Mouse (Mus musculus) forebrain, embryonic 14.5 days (tissue): Measurements from ENCODE around the gene Siva1. TPM values are rescaled to one million over a fixed set of nuclear protein-coding genes. Genes with fewer than 3 reads are reported as not detected.

Experiments
- ATAC-seq: fragments of 200-750 bp; cut with Nextera tagmentation; 2 replicates; pipeline ENCODE4 v1.8.0; 2017; ENCODE audit warnings: mild to moderate bottlenecking, moderate library complexity
- DNase-seq: peaks from one replicate; pipeline ENCODE4 v3.0.0-alpha.2; 2015; ENCODE audit warnings: low spot score
- H3K27ac ChIP-seq: fragments of 300-500 bp; sonication (generic); 2 replicates; pipeline ENCODE4 v1.5.1; 2014; ENCODE audit warnings: low read depth, mild to moderate bottlenecking, control low read depth, low read length, moderate library complexity
- H3K27me3 ChIP-seq: fragments of 300-500 bp; sonication (generic); replicated peaks from 2 replicates; pipeline ENCODE4 v1.6.1; 2014; ENCODE audit warnings: low read length, control low read depth, mixed read lengths; ENCODE audit not compliant: control insufficient read depth, insufficient read depth
- H3K36me3 ChIP-seq: fragments of 300-500 bp; sonication (generic); 2 replicates; pipeline ENCODE4 v1.6.1; 2014; ENCODE audit warnings: low read length, control low read depth; ENCODE audit not compliant: control insufficient read depth, insufficient read depth
- H3K4me1 ChIP-seq: fragments of 300-500 bp; sonication (generic); 2 replicates; pipeline ENCODE4 v1.6.1; 2014; ENCODE audit warnings: antibody characterized with exemption, low read length, control low read depth; ENCODE audit not compliant: control insufficient read depth, insufficient read depth
- H3K4me2 ChIP-seq: fragments of 300-500 bp; sonication (generic); 2 replicates; pipeline ENCODE4 v1.6.1; 2014; ENCODE audit warnings: mild to moderate bottlenecking, control low read depth, low read length
- H3K4me3 ChIP-seq: fragments of 300-500 bp; sonication (generic); 2 replicates; pipeline ENCODE4 v1.5.1; 2014; ENCODE audit warnings: low read depth, low read length, control low read depth
- H3K9ac ChIP-seq: fragments of 300-500 bp; sonication (generic); 2 replicates; pipeline ENCODE4 v1.6.1; 2014; ENCODE audit warnings: mild to moderate bottlenecking, low read length, control low read depth, moderate library complexity
- H3K9me3 ChIP-seq: fragments of 300-500 bp; sonication (generic); replicated peaks from 2 replicates; pipeline ENCODE4 v1.6.1; 2016; ENCODE audit warnings: low read length, control low read depth, mixed read lengths; ENCODE audit not compliant: control insufficient read depth
- WGBS: fragments of 180-500 bp; shearing (Covaris S2); extraction: QIAGEN DNeasy Blood & Tissue Kit; methylation state at CpG from one replicate; pipeline ENCODE4 v1.1.7; 2014; 5-methylcytosine and 5-hydroxymethylcytosine counted together
- polyA plus RNA-seq: library from polyadenylated mRNA; unstranded; fragments of >200 nt; fragmentation: Nextera tagmentation; extraction: Ambion mirVana; gene quantifications from 2 replicates; pipeline ENCODE4 v1.2.1, GENCODE M21; 2014

Gene Siva1
- polyA plus RNA-seq, 1 experiment from 2014 or later: 155 TPM

DNA sequence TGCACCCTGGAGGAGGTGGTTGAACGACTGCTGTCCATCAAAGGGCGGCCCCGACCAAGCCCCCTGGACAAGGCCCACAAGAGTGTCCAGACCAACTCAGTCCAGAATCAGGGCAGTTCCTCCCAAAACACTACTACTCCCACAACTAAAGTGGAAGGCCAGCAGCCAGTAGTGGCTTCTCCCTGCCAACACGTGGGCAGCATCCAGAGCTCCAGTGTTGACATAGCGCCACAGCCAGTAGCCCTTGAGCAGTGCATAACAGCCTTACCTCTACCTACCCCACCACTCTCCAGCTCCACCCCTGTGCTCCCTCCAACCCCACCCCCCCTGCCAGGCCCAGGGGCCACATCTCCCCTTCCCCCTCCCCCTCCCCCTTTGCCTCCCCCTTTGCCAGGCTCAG lies 40.5 kb upstream of the Siva1 start:
- DNase-seq (no peak), ATAC-seq (no peak)
- no peak overlapping the region for H3K9ac ChIP-seq
- 83% methylated on average over 5 of the region's 5 CpGs for WGBS
- no peaks in the 10 kb centered on the region for H3K4me1 ChIP-seq
- H3K36me3 ChIP-seq: no peaks in the 10 kb centered on the region
- no peaks in the 10 kb centered on the region for H3K9me3 ChIP-seq
- no peak overlapping the region for H3K27ac ChIP-seq
- no peaks in the 10 kb centered on the region for H3K27me3 ChIP-seq
- no peak overlapping the region for H3K4me3 ChIP-seq
- no peak overlapping the region for H3K4me2 ChIP-seq

GRCm38 (mm10) chr12:112604709-112605649 lies 39.5 kb upstream of the Siva1 start:
- H3K27ac ChIP-seq: peak overlapping the region; percentile 21; the same call in 1 of the 2 replicates
- no peak overlapping the region for H3K4me3 ChIP-seq
- H3K36me3 ChIP-seq: no peaks in the 10 kb centered on the region
- H3K27me3 ChIP-seq: no peaks in the 10 kb centered on the region
- peak; percentile 56 for DNase-seq
- peak; percentile 61 for ATAC-seq
- no peaks in the 10 kb centered on the region for H3K4me1 ChIP-seq
- no peak overlapping the region for H3K4me2 ChIP-seq
- no peaks in the 10 kb centered on the region for H3K9me3 ChIP-seq
- 63% methylated on average over 20 of the region's 20 CpGs for WGBS
- H3K9ac ChIP-seq: no peak overlapping the region

- peak; percentile 85 for ATAC-seq
Observed at GRCm38 (mm10) chr12:112605766-112606165, 38.7 kb upstream of the Siva1 start.

DNA sequence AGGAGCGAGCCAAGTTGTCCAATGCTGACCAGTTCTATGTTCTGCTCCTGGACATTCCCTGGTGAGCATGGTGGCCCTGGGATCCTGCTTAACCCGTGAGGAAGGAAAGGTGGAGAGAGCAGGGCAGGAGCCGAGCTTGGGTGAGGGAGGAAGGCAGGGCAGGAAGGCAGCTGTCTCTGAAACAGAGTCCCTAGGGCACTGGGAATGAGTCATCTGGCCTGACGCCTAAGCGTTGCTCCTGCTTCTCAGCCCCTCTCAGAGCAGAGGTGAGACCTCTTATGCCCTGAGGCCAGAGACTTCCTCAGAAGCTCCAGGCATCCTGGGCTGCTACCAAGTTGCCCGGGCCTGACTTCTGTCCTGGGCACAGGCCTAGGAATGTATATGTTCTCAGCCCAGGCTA lies 37.5 kb upstream of the Siva1 start:
- no peak overlapping the region for H3K4me3 ChIP-seq
- H3K9ac ChIP-seq: no peak overlapping the region
- no peaks in the 10 kb centered on the region for H3K9me3 ChIP-seq
- H3K27ac ChIP-seq: no peak overlapping the region
- no peaks in the 10 kb centered on the region for H3K4me1 ChIP-seq
- 85% methylated on average over 6 of the region's 6 CpGs for WGBS
- no peaks in the 10 kb centered on the region for H3K27me3 ChIP-seq
- ATAC-seq (no peak), DNase-seq (no peak)
- no peak overlapping the region for H3K4me2 ChIP-seq
- no peaks in the 10 kb centered on the region for H3K36me3 ChIP-seq

More at GRCm38 (mm10) chr12:112605766-112606165, 38.7 kb upstream of the Siva1 start:
- H3K4me1 ChIP-seq: no peaks in the 10 kb centered on the region
- no peak overlapping the region for H3K4me2 ChIP-seq
- DNase-seq: peak; percentile 62
- WGBS: 43% methylated on average over 6 of the region's 6 CpGs
- no peaks in the 10 kb centered on the region for H3K9me3 ChIP-seq
- no peaks in the 10 kb centered on the region for H3K36me3 ChIP-seq
- no peak overlapping the region for H3K27ac ChIP-seq
- no peak overlapping the region for H3K9ac ChIP-seq
- no peak overlapping the region for H3K4me3 ChIP-seq
- no peaks in the 10 kb centered on the region for H3K27me3 ChIP-seq

DNA sequence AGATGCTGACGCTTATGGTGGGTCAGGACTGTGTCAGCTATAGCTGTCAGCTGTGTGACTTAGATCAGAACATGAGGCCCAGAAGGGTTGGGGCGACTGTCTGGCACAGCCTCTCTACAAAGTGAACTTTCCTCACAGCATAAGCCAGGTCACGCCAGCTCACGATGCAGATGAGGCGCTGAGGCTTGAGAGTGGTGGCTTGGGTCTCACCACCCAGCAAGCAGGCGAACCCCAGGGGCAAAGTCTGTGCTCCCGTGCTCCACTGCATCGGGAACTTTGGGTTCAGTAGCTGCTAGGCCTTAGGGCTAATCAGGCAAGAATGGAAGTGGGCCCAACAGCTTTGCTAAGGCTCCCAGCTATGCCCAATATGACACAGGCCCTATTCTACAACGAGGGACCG lies 35.4 kb upstream of the Siva1 start:
- no peak for ATAC-seq
- no peak overlapping the region for H3K4me3 ChIP-seq

DNA sequence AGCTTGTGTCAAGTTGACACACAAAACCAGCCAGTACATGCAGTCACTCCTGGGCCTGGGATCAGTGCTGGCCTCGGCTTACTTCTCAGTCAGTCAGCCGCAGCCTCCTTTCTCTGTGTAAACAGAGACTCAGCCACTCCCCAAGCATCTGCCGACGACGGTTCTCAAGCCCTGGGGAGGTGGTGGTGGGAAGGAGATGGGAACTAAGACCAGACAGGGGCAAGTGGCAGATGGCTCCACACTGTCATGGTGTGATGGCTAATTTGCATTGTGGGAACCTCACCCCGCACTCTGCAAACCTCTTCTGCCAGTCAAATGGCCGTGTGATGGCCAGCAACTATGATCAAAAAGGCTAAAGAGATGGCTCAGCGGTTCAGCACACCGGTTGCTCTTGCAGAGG lies 27.8 kb upstream of the Siva1 start:
- Histone ChIP-seq H3K9me3 (no peaks in the 10 kb centered on the region), H3K27me3 (peaks cover 19% of the 10 kb centered on the region), H3K4me2 (no peak overlapping the region), H3K27ac (no peak overlapping the region), H3K4me1 (peaks cover 8% of the 10 kb centered on the region; the same call in 1 of the 2 replicates), H3K36me3 (no peaks in the 10 kb centered on the region), H3K9ac (no peak overlapping the region), H3K4me3 (no peak overlapping the region)
- DNase-seq (no peak), ATAC-seq (no peak)
- 73% methylated on average over 9 of the region's 9 CpGs for WGBS

More for the DNA sequence above, 35.4 kb upstream of the Siva1 start:
- H3K4me1 ChIP-seq: no peaks in the 10 kb centered on the region
- DNase-seq: no peak
- no peak overlapping the region for H3K9ac ChIP-seq
- no peak overlapping the region for H3K27ac ChIP-seq
- H3K27me3 ChIP-seq: no peaks in the 10 kb centered on the region
- WGBS: 88% methylated on average over 10 of the region's 10 CpGs
- no peak overlapping the region for H3K4me2 ChIP-seq
- H3K9me3 ChIP-seq: no peaks in the 10 kb centered on the region
- no peaks in the 10 kb centered on the region for H3K36me3 ChIP-seq

DNA sequence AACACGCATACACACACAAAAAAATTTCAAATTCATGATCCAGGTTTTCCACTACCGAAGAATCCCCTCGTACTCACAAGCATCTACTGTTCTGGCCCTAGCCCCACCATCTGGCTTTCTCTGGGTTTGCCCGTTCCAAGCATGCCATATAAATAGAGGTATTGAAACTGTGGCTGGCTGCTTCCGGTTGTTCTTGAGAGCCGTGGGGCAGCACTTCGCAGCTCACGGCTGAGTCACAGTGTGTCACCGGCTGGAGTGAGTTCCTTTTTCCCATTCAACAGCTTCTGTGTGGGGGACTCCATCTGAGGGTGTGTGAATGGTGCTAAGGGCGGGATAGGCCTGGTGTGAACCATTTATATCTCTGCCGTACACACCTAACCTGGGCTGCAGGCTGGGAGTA lies 27.3 kb upstream of the Siva1 start:
- peaks cover 19% of the 10 kb centered on the region for H3K27me3 ChIP-seq
- 81% methylated on average over 11 of the region's 11 CpGs for WGBS
- ATAC-seq (no peak), DNase-seq (no peak)
- no peaks in the 10 kb centered on the region for H3K36me3 ChIP-seq
- no peak overlapping the region for H3K4me2 ChIP-seq
- peaks cover 8% of the 10 kb centered on the region; the same call in 1 of the 2 replicates for H3K4me1 ChIP-seq
- no peaks in the 10 kb centered on the region for H3K9me3 ChIP-seq
- H3K27ac ChIP-seq: no peak overlapping the region; the same call in 1 of the 2 replicates
- H3K9ac ChIP-seq: no peak overlapping the region
- H3K4me3 ChIP-seq: no peak overlapping the region

DNA sequence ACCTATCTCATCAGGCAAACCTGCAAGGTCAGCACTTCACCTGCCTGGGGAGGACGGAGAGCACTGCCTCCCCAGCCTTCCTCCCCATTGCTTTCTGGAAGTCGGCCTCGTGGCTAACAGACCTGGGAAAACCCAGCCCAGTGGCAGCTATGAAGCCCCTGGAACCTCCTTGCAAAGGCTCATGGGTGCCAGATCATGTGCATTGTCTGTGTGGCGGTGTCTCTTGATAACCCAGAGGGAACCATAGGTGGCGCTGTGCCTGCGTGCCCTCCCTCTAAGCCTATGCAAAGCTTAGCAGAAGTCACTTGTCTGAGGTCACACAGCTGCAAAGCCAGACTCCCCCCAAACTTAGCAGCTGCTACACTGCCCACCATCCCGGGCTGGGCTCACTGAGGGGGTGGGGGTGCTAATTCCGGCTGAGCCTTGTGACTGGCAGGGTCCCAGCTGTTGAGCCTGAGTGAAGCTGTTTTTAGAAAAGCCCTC lies 26.5 kb upstream of the Siva1 start:
- H3K9me3 ChIP-seq: no peaks in the 10 kb centered on the region
- whole genome bisulfite sequencing: 11% methylated on average over 8 of the region's 8 CpGs
- DNase-seq: peak; percentile 71

More for the DNA sequence above, 26.5 kb upstream of the Siva1 start:
- Histone ChIP-seq H3K36me3 (no peaks in the 10 kb centered on the region), H3K4me3 (no peak overlapping the region), H3K4me2 (no peak overlapping the region), H3K4me1 (peaks cover 8% of the 10 kb centered on the region; the same call in 1 of the 2 replicates), H3K27me3 (peaks cover 19% of the 10 kb centered on the region), H3K27ac (no peak overlapping the region), H3K9ac (no peak overlapping the region)
- peak; percentile 64 for ATAC-seq
